In genomic region chr4:136431376-136431693, GRCm38 (mm10) we compare ENCODE assay signal across 8 mouse cellular contexts. TPM values are rescaled to one million over a fixed set of nuclear protein-coding genes. Genes with fewer than 3 reads are reported as not detected.
A peak's percentile ranks its signal among the peaks of the same experiment; 100 is the strongest.
DNase-seq lines count a peak whose midpoint lies in the region; ATAC-seq lines count a peak whose summit lies in the region.

No protein-coding gene starts in this region.

- H3K4me2 ChIP-seq in hindbrain, embryonic 11.5 days (replicated peaks; ENCODE audit: low read depth, low read length), result no peak overlapping the region
- no peak overlapping the region for H3K4me2 ChIP-seq in hindbrain, embryonic 12.5 days (replicated peaks)
- H3K4me2 ChIP-seq in heart, embryonic 16.5 days (ENCODE audit: low read depth, low read length), result no peak overlapping the region

- no peak overlapping the region for H3K4me3 ChIP-seq in hindbrain, embryonic 11.5 days (ENCODE audit: low read depth, low read length)
- no peak overlapping the region for H3K4me3 ChIP-seq in hindbrain, embryonic 12.5 days
- H3K4me3 ChIP-seq in heart, embryonic 16.5 days (ENCODE audit: low read length), result no peak overlapping the region

- H3K27me3 ChIP-seq in hindbrain, embryonic 11.5 days (ENCODE audit: control insufficient read depth, insufficient read depth, low read length), result no peaks in the 10 kb centered on the region
- peaks cover 18% of the 10 kb centered on the region for H3K27me3 ChIP-seq in hindbrain, embryonic 12.5 days
- no peaks in the 10 kb centered on the region for H3K27me3 ChIP-seq in heart, embryonic 16.5 days (ENCODE audit: control insufficient read depth, insufficient read depth, low read length)
- H3K27me3 ChIP-seq in splenic B cell, adult 2 months (ENCODE audit: control insufficient read depth, insufficient read depth, low read length, poor library complexity, severe bottlenecking), result no peaks in the 10 kb centered on the region

- 2% methylated on average over 3 of the region's 3 CpGs for WGBS in hindbrain, embryonic 11.5 days
- WGBS in hindbrain, embryonic 12.5 days, result 0% methylated on average over 3 of the region's 3 CpGs
- WGBS in heart, embryonic 16.5 days, result 4% methylated on average over 3 of the region's 3 CpGs

- ATAC-seq in hindbrain, embryonic 11.5 days (ENCODE audit: low FRiP score), result no peak
- no peak for ATAC-seq in hindbrain, embryonic 12.5 days (ENCODE audit: low FRiP score)
- ATAC-seq in heart, embryonic 16.5 days (replicated peaks; ENCODE audit: extremely low read depth, insufficient read depth, low FRiP score), result no peak

- no peak overlapping the region for H3K9ac ChIP-seq in hindbrain, embryonic 11.5 days (ENCODE audit: low read depth, low read length)
- no peak overlapping the region for H3K9ac ChIP-seq in hindbrain, embryonic 12.5 days
- H3K9ac ChIP-seq in heart, embryonic 16.5 days (ENCODE audit: low read length), result no peak overlapping the region

- no peak overlapping the region for H3K27ac ChIP-seq in hindbrain, embryonic 11.5 days (ENCODE audit: low read depth, low read length)
- H3K27ac ChIP-seq in hindbrain, embryonic 12.5 days, result no peak overlapping the region
- peak overlapping the region; percentile 37; the same call in 1 of the 2 replicates for H3K27ac ChIP-seq in heart, embryonic 16.5 days (ENCODE audit: low read length)

- H3K4me1 ChIP-seq in hindbrain, embryonic 11.5 days (replicated peaks; ENCODE audit: control insufficient read depth, insufficient read depth, low read length), result no peaks in the 10 kb centered on the region; the same call in 1 of the 2 replicates
- H3K4me1 ChIP-seq in hindbrain, embryonic 12.5 days, result peaks cover 14% of the 10 kb centered on the region
- H3K4me1 ChIP-seq in heart, embryonic 16.5 days (ENCODE audit: control insufficient read depth, insufficient read depth, low read length), result no peaks in the 10 kb centered on the region

- H3K36me3 ChIP-seq in hindbrain, embryonic 11.5 days (ENCODE audit: control insufficient read depth, insufficient read depth, low read length), result no peaks in the 10 kb centered on the region
- no peaks in the 10 kb centered on the region for H3K36me3 ChIP-seq in hindbrain, embryonic 12.5 days
- H3K36me3 ChIP-seq in heart, embryonic 16.5 days (ENCODE audit: control insufficient read depth, insufficient read depth), result no peaks in the 10 kb centered on the region
- no peaks in the 10 kb centered on the region for H3K36me3 ChIP-seq in splenic B cell, adult 2 months (ENCODE audit: control insufficient read depth, insufficient read depth, low read length, poor library complexity, severe bottlenecking)

- H3K9me3 ChIP-seq in hindbrain, embryonic 11.5 days (ENCODE audit: control insufficient read depth, low read length), result no peaks in the 10 kb centered on the region
- no peaks in the 10 kb centered on the region for H3K9me3 ChIP-seq in hindbrain, embryonic 12.5 days (replicated peaks)
- no peaks in the 10 kb centered on the region for H3K9me3 ChIP-seq in heart, embryonic 16.5 days (replicated peaks; ENCODE audit: control insufficient read depth, low read length)

- DNase-seq in hindbrain, embryonic 11.5 days (ENCODE audit: low spot score), result peak; percentile 89
- DNase-seq in ZHBTc4 (ENCODE audit: low read depth, low spot score), result peak; percentile 84
- peak; percentile 83 for DNase-seq in embryo, embryonic 10 days (ENCODE audit: low spot score)
- DNase-seq in layer of hippocampus, adult 9-10 months (ENCODE audit: low spot score), result peak; percentile 6
- peak; percentile 48 for DNase-seq in lung, postnatal 25 days (ENCODE audit: low spot score)
- DNase-seq in splenic B cell, adult 2 months (ENCODE audit: low read depth, low spot score), result peak; percentile 66

RNA-seq across cellular contexts. Expression of gene Htr1d, which starts 8.0 kb away (rescaled TPM):
- polyA plus RNA-seq in hindbrain, embryonic 11.5 days (2014; fragmentation: Nextera tagmentation; extraction: Ambion mirVana), result 0.28 and 0.52 TPM in 2 replicates
- polyA plus RNA-seq in hindbrain, embryonic 12.5 days (2016; fragmentation: Nextera tagmentation; extraction: Ambion mirVana), result 0.26 and 0.50 TPM in 2 replicates
- 0.14 and 0.20 TPM in 2 replicates for polyA plus RNA-seq in heart, embryonic 16.5 days (2015; fragmentation: Nextera tagmentation; extraction: Ambion mirVana)

RNA-seq across cellular contexts. Expression of gene 6030445D17Rik, which starts 30.7 kb away (rescaled TPM):
- not detected in 2 replicates for polyA plus RNA-seq in hindbrain, embryonic 11.5 days (2014; fragmentation: Nextera tagmentation; extraction: Ambion mirVana)
- polyA plus RNA-seq in hindbrain, embryonic 12.5 days (2016; fragmentation: Nextera tagmentation; extraction: Ambion mirVana), result 0.12 TPM in 1 of 2 replicates, not detected in the other
- polyA plus RNA-seq in heart, embryonic 16.5 days (2015; fragmentation: Nextera tagmentation; extraction: Ambion mirVana), result 0.32 TPM in 1 of 2 replicates, not detected in the other

RNA-seq across cellular contexts. Expression of gene Luzp1, which starts 38.2 kb away (rescaled TPM):
- 96.6 and 130 TPM in 2 replicates for polyA plus RNA-seq in hindbrain, embryonic 11.5 days (2014; fragmentation: Nextera tagmentation; extraction: Ambion mirVana)
- polyA plus RNA-seq in hindbrain, embryonic 12.5 days (2016; fragmentation: Nextera tagmentation; extraction: Ambion mirVana), result 80.9 and 83.1 TPM in 2 replicates
- polyA plus RNA-seq in heart, embryonic 16.5 days (2015; fragmentation: Nextera tagmentation; extraction: Ambion mirVana), result 96.1 and 97.5 TPM in 2 replicates

Comparison
In these comparisons a context has a peak if more than half of its experiments do, and no peak if none do; other contexts are left out.
1. DNase-seq: peak in every context shown above with its lines; median percentile 89 in hindbrain, embryonic 11.5 days; 84 in ZHBTc4; 83 in embryo, embryonic 10 days; 66 in splenic B cell, adult 2 months; 48 in lung, postnatal 25 days; 6 in layer of hippocampus, adult 9-10 months.